Mouse (Mus musculus) lung, adult 18-20 months (tissue): ENCODE results near the gene 1700049E17Rik1.
"Not testable (repeated sequence)": the region's sequence is repeated elsewhere in the genome, so short reads cannot be mapped to it uniquely, and the experiment has no call there.

Source experiments
- DNase-seq, 2 experiments: peaks; one replicate each; pipeline ENCODE4 v3.0.0; 2022; ENCODE audit warnings: mixed read lengths in 2 of 2

1700049E17Rik1 gene

DNA sequence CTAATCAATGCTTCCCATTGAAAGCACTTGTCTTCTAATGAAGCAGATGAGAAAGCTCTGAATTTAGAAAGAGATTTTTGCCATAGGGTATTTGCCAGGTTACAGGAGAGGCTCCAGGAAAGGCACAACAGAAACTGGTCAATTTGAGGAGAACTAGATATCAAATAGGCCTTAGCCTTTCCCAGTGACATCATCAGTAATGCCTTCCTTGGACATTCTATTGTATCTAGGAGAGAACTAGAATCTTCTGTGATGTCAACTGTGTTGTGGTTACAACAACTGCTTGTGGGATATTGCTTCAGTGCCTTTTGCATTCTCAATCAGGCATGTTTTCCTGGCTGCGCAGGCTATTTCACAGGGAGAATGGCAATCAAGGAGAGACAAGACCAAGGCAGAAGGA, at the start of gene 1700049E17Rik1:
1700049E17Rik1 (plus strand) TSS at position 301 of the 400 bp plus-strand sequence.
- not testable (repeated sequence) for DNase-seq

- DNase-seq, result not testable (repeated sequence)
These were observed 17.6 kb upstream of the 1700049E17Rik1 start, which contains the start of gene Gm7980 for GRCm38 (mm10) chr14:41907190-41907589. Gm7980 (minus strand) TSS chr14:41907290.

DNA sequence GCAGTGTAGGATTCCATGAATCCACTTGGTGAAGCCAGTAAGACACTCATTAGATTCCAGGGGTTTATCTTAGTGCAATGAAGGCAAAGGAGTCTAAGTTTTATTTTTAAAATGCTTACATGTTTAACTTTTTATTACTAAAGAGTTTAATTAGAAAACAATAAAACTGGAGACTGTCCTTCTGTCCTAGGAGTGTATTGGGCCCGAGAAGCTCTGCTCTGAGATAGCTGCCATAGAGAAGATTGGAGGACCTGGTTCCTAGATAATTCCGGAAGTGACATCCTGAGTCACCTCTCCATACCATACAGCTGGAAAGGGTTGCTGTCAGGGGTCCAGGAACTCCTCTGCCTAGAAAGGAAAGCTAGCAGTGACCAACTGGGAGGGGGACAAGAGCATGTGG, 18.9 kb downstream of the 1700049E17Rik1 start, which contains the start of gene 1700024B05Rik:
1700024B05Rik (plus strand) TSS at position 301 of the 400 bp plus-strand sequence.
- DNase-seq, result not testable (repeated sequence)

GRCm38 (mm10) chr14:41964095-41964494, 39.3 kb downstream of the 1700049E17Rik1 start:
- not testable (repeated sequence) for DNase-seq

DNA sequence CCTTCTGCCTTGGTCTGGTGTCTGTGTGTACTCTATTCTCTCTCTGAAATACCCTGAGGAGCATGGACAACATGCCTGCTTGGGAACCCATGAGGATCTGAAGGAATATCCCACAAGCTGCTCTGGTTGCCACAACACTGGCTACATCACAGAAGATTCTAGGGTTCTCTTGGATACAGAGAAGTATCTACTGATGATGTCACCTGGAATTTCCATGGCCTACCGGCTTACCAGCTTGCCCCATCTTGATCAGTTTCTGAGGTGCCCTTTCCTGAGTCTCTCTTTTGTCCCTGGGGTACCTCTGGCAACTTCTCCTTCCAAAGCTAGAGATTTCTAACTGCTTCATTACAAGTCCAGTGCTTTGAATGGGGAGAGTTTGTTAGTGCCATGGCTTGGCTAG, 43.1 kb downstream of the 1700049E17Rik1 start, which contains the start of gene Gm6401:
Gm6401 (minus strand) TSS at position 101 of the 400 bp plus-strand sequence.
- not testable (repeated sequence) for DNase-seq

DNA sequence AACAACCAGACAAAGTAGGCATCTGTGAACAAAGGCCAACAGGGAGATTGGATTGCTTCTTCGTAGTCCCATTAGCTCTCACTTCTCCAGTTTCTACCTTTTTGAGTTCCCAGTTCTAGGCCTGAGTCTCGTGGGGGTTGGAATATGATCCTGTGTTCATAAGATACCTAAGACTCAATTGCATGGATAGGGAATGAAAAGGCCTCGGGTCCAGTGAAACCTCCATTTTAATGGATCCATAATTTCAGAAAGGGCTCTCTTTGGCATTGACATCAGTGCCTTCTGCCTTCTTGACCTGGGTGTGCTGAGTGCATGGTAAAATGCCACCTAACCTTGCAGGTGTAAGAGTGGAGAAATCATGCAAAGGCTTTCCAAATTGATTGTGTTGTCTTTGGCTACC, 43.8 kb downstream of the 1700049E17Rik1 start:
- DNase-seq, result not testable (repeated sequence)
